Mouse (Mus musculus) activated CD4-positive, CD25-positive, alpha-beta regulatory T cell, adult 4 months (primary cell): ENCODE data around the gene Poc1a. TPM values are rescaled to one million over a fixed set of nuclear protein-coding genes. Genes with fewer than 3 reads are reported as not detected.

Source experiments
- polyA plus RNA-seq, 2 experiments: library from polyadenylated mRNA; unstranded; fragments of 100-300 nt; shearing (Covaris generic); gene quantifications; one replicate each; pipeline ENCODE4 v1.2.1; 2017

Poc1a gene
- polyA plus RNA-seq, 2 experiments from 2014 or later: 7.9 to 13.5 TPM

Other genes starting within 250 kb of the Poc1a start
- under 1 TPM in 1 of 2 experiments, not detected in 1; 0.90 TPM for gene Col6a4, start 184.3 kb upstream of the Poc1a start, polyA plus RNA-seq
- 1 to 10 TPM; 2.9 to 3.3 TPM for gene Glyctk, start 122.9 kb upstream of the Poc1a start, polyA plus RNA-seq
- gene Wdr82, start 110.1 kb upstream of the Poc1a start, polyA plus RNA-seq: 10 to 100 TPM; 45.7 to 46.3 TPM
- gene Ppm1m, start 81.3 kb upstream of the Poc1a start, polyA plus RNA-seq: 10 to 100 TPM; 13.6 to 14.2 TPM
- 100 to 1,000 TPM; 144 to 147 TPM for gene Twf2, start 78.0 kb upstream of the Poc1a start, polyA plus RNA-seq
- gene Tlr9, start 58.5 kb upstream of the Poc1a start, polyA plus RNA-seq: under 1 TPM in 1 of 2 experiments, not detected in 1; 0.13 TPM
- 10 to 100 TPM; 37.8 to 65.0 TPM for gene Alas1, start 32.4 kb upstream of the Poc1a start, polyA plus RNA-seq
- gene Dusp7, start 87.6 kb downstream of the Poc1a start, polyA plus RNA-seq: 10 to 100 TPM; 16.7 to 20.0 TPM
- gene Rpl29, start 148.4 kb downstream of the Poc1a start, polyA plus RNA-seq: 1,000 to 10,000 TPM; 1,290 to 1,880 TPM
- gene Acy1, start 157.3 kb downstream of the Poc1a start, polyA plus RNA-seq: 1 to 10 TPM; 9.3 to 10.0 TPM
- gene Abhd14b, start 166.4 kb downstream of the Poc1a start, polyA plus RNA-seq: 10 to 100 TPM in 1 of 2 experiments, 1 to 10 TPM in 1; 8.1 to 10.1 TPM
- 10 to 100 TPM; 12.7 to 13.0 TPM for gene Abhd14a, start 166.6 kb downstream of the Poc1a start, polyA plus RNA-seq
- gene Pcbp4, start 172.2 kb downstream of the Poc1a start, polyA plus RNA-seq: 1 to 10 TPM; 4.5 to 4.8 TPM
- not detected for gene Gpr62, start 184.9 kb downstream of the Poc1a start, polyA plus RNA-seq
- 10 to 100 TPM; 23.1 to 33.9 TPM for gene Rrp9, start 194.9 kb downstream of the Poc1a start, polyA plus RNA-seq
- 10 to 100 TPM; 36.0 to 48.1 TPM for gene Parp3, start 195.9 kb downstream of the Poc1a start, polyA plus RNA-seq
- gene Iqcf1, start 218.9 kb downstream of the Poc1a start, polyA plus RNA-seq: not detected
- gene Iqcf5, start 233.5 kb downstream of the Poc1a start, polyA plus RNA-seq: not detected